Mouse (Mus musculus): ENCODE measurements around the gene Gm28372. TPM values are rescaled to one million over a fixed set of nuclear protein-coding genes. Genes with fewer than 3 reads are reported as not detected.

Gene Gm28372
- total and polyA plus RNA-seq, 3 experiments: not detected

- TF ChIP-seq CTCF (IDR thresholded peaks at IDR 0.05; ENCODE audit: low read depth, low read length) (no peak), GATA2 (IDR thresholded peaks at IDR 0.05; ENCODE audit: borderline replicate concordance, low read depth, low read length) (no peak), GATA1 (IDR thresholded peaks at IDR 0.05; ENCODE audit: borderline replicate concordance, low read length) (no peak), TAL1 (conservative IDR thresholded peaks at IDR 0.05; ENCODE audit: low read depth, low read length) (no peak), POLR2AphosphoS5 (IDR thresholded peaks at IDR 0.05; ENCODE audit: insufficient replicate concordance, low read depth, low read length) (no peak)
- Histone ChIP-seq H3K4me3 (ENCODE audit: low read depth, low read length) (no peak overlapping the region), H3K27me3 (ENCODE audit: insufficient read depth, low read length) (peaks cover 14% of the 10 kb centered on the region), H3K4me1 (ENCODE audit: insufficient read depth, low read depth, low read length) (peaks cover 10% of the 10 kb centered on the region; the same call in 1 of the 2 replicates), H3K9me3 (replicated peaks) (no peaks in the 10 kb centered on the region), H3K36me3 (replicated peaks) (no peaks in the 10 kb centered on the region)
- DNase-seq (ENCODE audit: low spot score) (no peak), ATAC-seq (ENCODE audit: extremely low read depth, insufficient number of reproducible peaks, low FRiP score, poor library complexity, severe bottlenecking) (no peak)
These were observed 30.1 kb upstream of the Gm28372 start for GRCm38 (mm10) chr2:130374951-130375350.

- DNase-seq (ENCODE audit: low spot score) (no peak), ATAC-seq (ENCODE audit: extremely low read depth, insufficient number of reproducible peaks, low FRiP score, poor library complexity, severe bottlenecking) (no peak)
- no peak overlapping the region for H3K4me3 ChIP-seq (ENCODE audit: low read depth, low read length)
- TF ChIP-seq GATA2 (IDR thresholded peaks at IDR 0.05; ENCODE audit: borderline replicate concordance, low read depth, low read length): no peak
- no peak for TF ChIP-seq CTCF (IDR thresholded peaks at IDR 0.05; ENCODE audit: low read depth, low read length)
- TF ChIP-seq POLR2AphosphoS5 (IDR thresholded peaks at IDR 0.05; ENCODE audit: insufficient replicate concordance, low read depth, low read length): no peak
- TF ChIP-seq GATA1 (IDR thresholded peaks at IDR 0.05; ENCODE audit: borderline replicate concordance, low read length): no peak
- TF ChIP-seq TAL1 (conservative IDR thresholded peaks at IDR 0.05; ENCODE audit: low read depth, low read length): no peak
- no peaks in the 10 kb centered on the region for H3K36me3 ChIP-seq (replicated peaks)
- H3K27me3 ChIP-seq (ENCODE audit: insufficient read depth, low read length): peaks cover 14% of the 10 kb centered on the region
- H3K9me3 ChIP-seq (replicated peaks): no peaks in the 10 kb centered on the region
- H3K4me1 ChIP-seq (ENCODE audit: insufficient read depth, low read depth, low read length): no peaks in the 10 kb centered on the region
These were observed 21.8 kb upstream of the Gm28372 start for GRCm38 (mm10) chr2:130383205-130383604.

GRCm38 (mm10) chr2:130383895-130384294 lies 21.1 kb upstream of the Gm28372 start:
- Histone ChIP-seq H3K9me3 (replicated peaks) (no peaks in the 10 kb centered on the region), H3K27me3 (ENCODE audit: insufficient read depth, low read length) (peaks cover 21% of the 10 kb centered on the region), H3K4me1 (ENCODE audit: insufficient read depth, low read depth, low read length) (no peaks in the 10 kb centered on the region), H3K36me3 (replicated peaks) (no peaks in the 10 kb centered on the region), H3K4me3 (ENCODE audit: low read depth, low read length) (no peak overlapping the region)
- ATAC-seq (ENCODE audit: extremely low read depth, insufficient number of reproducible peaks, low FRiP score, poor library complexity, severe bottlenecking) (no peak), DNase-seq (ENCODE audit: low spot score) (no peak)
- TF ChIP-seq POLR2AphosphoS5 (IDR thresholded peaks at IDR 0.05; ENCODE audit: insufficient replicate concordance, low read depth, low read length) (no peak), CTCF (IDR thresholded peaks at IDR 0.05; ENCODE audit: low read depth, low read length) (no peak)

- no peaks in the 10 kb centered on the region for H3K4me1 ChIP-seq (ENCODE audit: insufficient read depth, low read depth, low read length)
- H3K9me3 ChIP-seq (replicated peaks): no peaks in the 10 kb centered on the region
- no peak overlapping the region for H3K4me3 ChIP-seq (ENCODE audit: low read depth, low read length)
- TF ChIP-seq GATA2 (IDR thresholded peaks at IDR 0.05; ENCODE audit: borderline replicate concordance, low read depth, low read length) (no peak), GATA1 (IDR thresholded peaks at IDR 0.05; ENCODE audit: borderline replicate concordance, low read length) (no peak), TAL1 (conservative IDR thresholded peaks at IDR 0.05; ENCODE audit: low read depth, low read length) (no peak), POLR2AphosphoS5 (IDR thresholded peaks at IDR 0.05; ENCODE audit: insufficient replicate concordance, low read depth, low read length) (no peak), CTCF (IDR thresholded peaks at IDR 0.05; ENCODE audit: low read depth, low read length) (no peak)
- DNase-seq (ENCODE audit: low spot score) (no peak), ATAC-seq (ENCODE audit: extremely low read depth, insufficient number of reproducible peaks, low FRiP score, poor library complexity, severe bottlenecking) (no peak)
- peaks cover 32% of the 10 kb centered on the region for H3K27me3 ChIP-seq (ENCODE audit: insufficient read depth, low read length)
- H3K36me3 ChIP-seq (replicated peaks): no peaks in the 10 kb centered on the region
These were observed 18.8 kb upstream of the Gm28372 start for GRCm38 (mm10) chr2:130386212-130386611.

GRCm38 (mm10) chr2:130388796-130389195 lies 16.2 kb upstream of the Gm28372 start:
- no peak for ATAC-seq (ENCODE audit: extremely low read depth, insufficient number of reproducible peaks, low FRiP score, poor library complexity, severe bottlenecking)
- Histone ChIP-seq H3K9me3 (replicated peaks) (no peaks in the 10 kb centered on the region), H3K36me3 (replicated peaks) (no peaks in the 10 kb centered on the region)

GRCm38 (mm10) chr2:130390993-130391625 lies 13.9 kb upstream of the Gm28372 start:
- ATAC-seq (ENCODE audit: extremely low read depth, insufficient number of reproducible peaks, low FRiP score, poor library complexity, severe bottlenecking) (no peak), DNase-seq (ENCODE audit: low spot score) (no peak)
- no peaks in the 10 kb centered on the region for H3K9me3 ChIP-seq (replicated peaks)
- H3K4me3 ChIP-seq (ENCODE audit: low read depth, low read length): no peak overlapping the region
- H3K27me3 ChIP-seq (ENCODE audit: insufficient read depth, low read length): peaks cover 61% of the 10 kb centered on the region
- no peak for TF ChIP-seq GATA2 (IDR thresholded peaks at IDR 0.05; ENCODE audit: borderline replicate concordance, low read depth, low read length)
- TF ChIP-seq POLR2AphosphoS5 (IDR thresholded peaks at IDR 0.05; ENCODE audit: insufficient replicate concordance, low read depth, low read length): no peak
- no peak for TF ChIP-seq CTCF (IDR thresholded peaks at IDR 0.05; ENCODE audit: low read depth, low read length)
- TF ChIP-seq GATA1 (IDR thresholded peaks at IDR 0.05; ENCODE audit: borderline replicate concordance, low read length): no peak
- no peak for TF ChIP-seq TAL1 (conservative IDR thresholded peaks at IDR 0.05; ENCODE audit: low read depth, low read length)
- no peaks in the 10 kb centered on the region for H3K4me1 ChIP-seq (ENCODE audit: insufficient read depth, low read depth, low read length)
- no peaks in the 10 kb centered on the region for H3K36me3 ChIP-seq (replicated peaks)

More at GRCm38 (mm10) chr2:130388796-130389195, 16.2 kb upstream of the Gm28372 start:
- no peak for TF ChIP-seq GATA2 (IDR thresholded peaks at IDR 0.05; ENCODE audit: borderline replicate concordance, low read depth, low read length)
- no peak for TF ChIP-seq CTCF (IDR thresholded peaks at IDR 0.05; ENCODE audit: low read depth, low read length)
- TF ChIP-seq POLR2AphosphoS5 (IDR thresholded peaks at IDR 0.05; ENCODE audit: insufficient replicate concordance, low read depth, low read length): no peak
- TF ChIP-seq TAL1 (conservative IDR thresholded peaks at IDR 0.05; ENCODE audit: low read depth, low read length): no peak
- TF ChIP-seq GATA1 (IDR thresholded peaks at IDR 0.05; ENCODE audit: borderline replicate concordance, low read length): no peak
- no peaks in the 10 kb centered on the region for H3K4me1 ChIP-seq (ENCODE audit: insufficient read depth, low read depth, low read length)
- H3K27me3 ChIP-seq (ENCODE audit: insufficient read depth, low read length): peaks cover 51% of the 10 kb centered on the region
- no peak overlapping the region for H3K4me3 ChIP-seq (ENCODE audit: low read depth, low read length)
- no peak for DNase-seq (ENCODE audit: low spot score)
